Mouse (Mus musculus) layer of hippocampus, postnatal 14 days (tissue): Measurements from ENCODE around the gene Msmb. TPM values are rescaled to one million over a fixed set of nuclear protein-coding genes. Genes with fewer than 3 reads are reported as not detected.
"Not testable (repeated sequence)": the region's sequence is repeated elsewhere in the genome, so short reads cannot be mapped to it uniquely, and the experiment has no call there.

Source experiments
- DNase-seq, 2 experiments: peaks; one replicate each; pipeline ENCODE4 v3.0.0; 2021 to 2022; ENCODE audit warnings: low spot score in 2 of 2, mixed read lengths in 1 of 2
- total RNA-seq, 2 experiments: library from RNA; stranded (reverse); gene quantifications; 2 replicates each; pipeline ENCODE4 v1.2.3; 2021

Gene Msmb
- total RNA-seq, 2 experiments from 2014 or later: not detected

- DNase-seq: no peak
Measured at GRCm38 (mm10) chr14:32170137-32170536, 28.3 kb downstream of the Msmb start.

- no peak for DNase-seq
Measured at GRCm38 (mm10) chr14:32175310-32175709, 33.5 kb downstream of the Msmb start.

DNA sequence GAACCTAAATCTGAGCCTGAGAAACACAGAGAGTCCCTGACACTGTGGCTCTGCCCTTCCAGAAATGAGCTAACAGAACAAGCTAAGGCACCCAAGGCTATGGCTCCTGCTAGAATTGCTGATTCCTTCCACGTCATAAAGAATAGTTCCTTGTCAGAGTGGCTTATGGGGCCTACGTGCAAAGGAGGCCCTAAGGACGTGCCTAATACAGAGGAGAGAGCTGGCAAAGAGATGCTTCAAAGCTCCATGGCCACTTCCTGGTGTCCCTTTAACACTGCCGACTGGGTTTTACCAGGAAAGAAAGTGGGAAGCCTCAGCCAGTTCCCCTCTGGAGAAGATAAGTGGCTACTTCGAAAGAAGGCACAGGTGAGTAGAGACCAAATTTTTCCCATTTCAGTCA, 34.8 kb downstream of the Msmb start:
- not testable (repeated sequence) for DNase-seq

DNA sequence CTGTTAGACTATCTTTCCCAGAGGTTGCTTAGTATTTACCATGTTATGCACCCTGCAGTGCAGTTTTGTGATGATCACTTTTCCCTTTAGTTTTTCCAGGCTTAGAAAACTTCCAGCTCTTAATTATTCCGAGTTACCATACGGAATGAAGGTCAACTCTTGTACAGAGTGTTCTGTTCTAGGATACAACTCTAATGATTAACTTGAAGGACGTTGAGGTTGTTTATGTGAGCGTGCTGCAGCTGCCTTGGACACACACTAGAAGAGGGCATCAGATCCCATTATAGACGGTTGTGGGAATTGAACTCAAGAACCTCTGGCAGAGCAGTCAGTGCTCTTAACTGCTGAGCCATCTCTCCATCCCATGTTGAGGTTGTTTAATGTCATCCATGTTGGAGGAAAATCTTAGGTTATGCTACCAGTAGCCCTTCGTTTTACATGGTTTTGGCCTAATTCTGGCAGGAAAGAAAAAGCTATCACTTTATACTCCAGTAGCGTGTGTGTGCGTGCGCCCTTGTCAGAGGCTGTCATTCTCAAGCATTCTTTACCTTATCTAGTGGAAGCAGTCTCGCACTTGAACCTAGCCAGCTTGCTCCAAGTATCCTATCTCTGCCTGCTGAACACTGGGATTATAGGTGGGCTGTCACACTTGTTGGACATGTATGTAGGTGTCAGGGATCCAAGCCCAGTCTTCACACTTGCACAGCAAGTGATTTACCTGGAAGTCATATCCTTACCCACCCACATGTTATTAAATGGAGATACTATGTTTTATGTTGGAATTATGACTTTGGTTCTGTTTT, 37.8 kb downstream of the Msmb start:
- no peak for DNase-seq

DNA sequence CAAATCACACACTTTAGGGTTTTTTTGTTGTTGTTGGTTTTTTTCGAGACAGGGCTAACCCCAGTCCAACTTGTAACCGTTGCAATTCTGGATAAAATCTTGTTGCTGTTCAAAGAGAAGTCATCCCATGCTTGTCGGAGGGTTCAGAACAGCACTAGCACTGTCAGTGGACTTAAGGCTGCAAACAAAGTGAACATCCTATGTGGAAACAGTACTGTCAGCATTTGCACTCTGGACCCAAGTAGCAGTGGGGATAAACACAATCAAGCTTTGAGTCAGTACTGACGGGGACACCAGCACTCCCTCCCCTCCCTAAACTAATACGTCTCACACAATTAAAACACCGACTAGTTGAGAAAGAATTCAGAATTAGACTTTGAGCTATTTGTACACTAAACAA, 39.0 kb downstream of the Msmb start:
- DNase-seq: no peak

DNA sequence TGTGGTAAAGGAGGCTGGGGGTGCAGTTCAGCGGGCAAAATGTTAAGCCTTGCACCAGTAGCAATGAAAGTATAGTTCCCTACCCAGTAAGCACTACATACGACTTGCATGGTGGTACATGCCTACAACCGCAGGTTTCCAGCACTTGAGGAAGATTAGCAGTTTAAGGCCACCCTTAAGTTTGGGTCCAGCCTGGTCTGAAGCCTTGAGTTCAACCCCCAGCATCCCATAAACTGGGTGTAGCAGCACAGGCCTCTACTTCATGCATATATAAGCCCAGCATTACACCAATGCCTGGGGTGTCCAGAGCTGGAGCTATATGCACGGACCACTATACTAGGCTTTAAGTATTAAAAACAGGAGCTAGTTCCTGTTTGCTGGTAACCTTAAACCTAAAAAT, 42.0 kb downstream of the Msmb start:
- DNase-seq: no peak

DNA sequence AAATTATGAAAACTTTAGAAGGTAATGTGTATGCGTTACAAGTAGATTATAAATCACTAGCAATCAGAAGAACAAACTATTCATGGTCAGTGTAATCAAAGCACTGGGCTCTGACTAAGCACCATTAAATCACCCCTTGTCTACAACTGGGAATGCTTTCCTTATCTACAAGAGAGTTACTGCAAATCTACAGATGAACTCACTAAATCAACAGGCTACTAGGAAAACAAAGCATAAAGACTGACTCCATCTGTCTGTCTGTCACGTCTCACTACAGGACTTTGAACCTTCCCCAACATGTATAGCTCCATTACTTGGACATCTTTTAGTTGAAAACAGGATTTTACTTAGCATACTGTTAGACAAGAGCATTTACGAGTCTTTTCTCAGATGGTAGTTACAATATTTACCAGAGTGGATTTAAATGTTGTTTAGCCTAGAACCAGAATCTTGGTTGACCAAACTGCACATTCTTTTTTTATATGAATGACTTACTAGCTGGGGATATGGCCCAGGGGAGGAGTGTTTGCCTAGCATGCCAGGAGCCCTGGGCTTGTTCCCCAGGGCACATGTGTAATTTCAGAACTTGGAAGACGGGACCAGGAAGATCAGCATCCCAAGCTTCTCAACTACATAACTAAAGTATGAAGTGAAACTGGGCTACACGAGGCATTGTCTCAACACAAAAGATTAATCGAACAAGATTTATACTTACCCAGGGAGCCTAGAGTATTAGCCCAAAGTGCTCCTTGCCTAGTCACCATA, 49.0 kb downstream of the Msmb start:
- no peak for DNase-seq

DNA sequence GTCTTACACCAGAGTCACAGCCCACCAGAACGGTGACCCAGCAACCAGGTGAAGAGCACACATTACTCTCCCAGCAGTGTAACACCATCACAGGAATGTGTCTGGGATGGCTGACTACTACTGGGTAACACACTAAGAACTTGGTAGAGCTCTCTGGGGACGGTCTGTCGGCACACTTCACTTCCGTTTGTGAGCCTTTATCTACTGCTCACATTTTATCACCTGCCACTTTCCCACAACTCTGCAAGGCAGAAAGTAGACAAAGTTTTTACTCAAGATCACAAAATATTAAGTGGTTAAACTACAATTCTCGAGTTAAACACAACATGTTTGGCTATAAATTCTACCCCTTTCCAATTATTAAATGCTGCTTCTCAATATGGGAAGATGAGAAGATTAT, 50.1 kb downstream of the Msmb start:
- no peak for DNase-seq

DNA sequence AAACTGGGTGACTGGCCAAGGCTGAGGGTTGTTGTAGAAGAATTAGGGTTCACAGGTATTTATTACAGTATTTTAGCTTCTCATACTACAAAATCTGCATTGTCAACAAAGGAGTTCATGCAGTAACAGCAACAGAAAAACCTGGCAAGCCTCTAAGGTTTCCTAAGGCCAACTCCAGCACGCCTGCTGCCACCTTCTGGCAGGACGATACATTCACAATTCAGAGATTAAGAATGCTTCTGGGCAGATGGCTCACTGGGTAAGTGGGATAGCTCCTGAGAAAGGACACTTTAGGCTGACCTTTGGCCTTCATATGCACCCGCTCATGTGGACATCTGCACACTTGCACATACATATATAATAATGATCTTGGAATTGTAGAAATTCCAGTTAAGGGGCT, 50.6 kb downstream of the Msmb start:
- DNase-seq: peak; percentile 26 to 51

- DNase-seq: not testable (repeated sequence)
Measured at GRCm38 (mm10) chr14:32193557-32193956, 51.7 kb downstream of the Msmb start.

- DNase-seq: no peak
Measured at GRCm38 (mm10) chr14:32201354-32201753, 59.5 kb downstream of the Msmb start.

GRCm38 (mm10) chr14:32201791-32202451, 60.1 kb downstream of the Msmb start, which contains the start of the genes Timm23 and Parg:
TSS of gene Timm23 (minus strand) at chr14:32201898.
TSS of gene Parg (plus strand) at chr14:32201949.
- DNase-seq: peak; percentile 88 to 92

Other genes with a start within 250 kb of the Msmb start
- gene Galnt15, start 113.0 kb upstream of the Msmb start, total RNA-seq: 1 to 10 TPM; 2.6 to 2.7 TPM
- 10 to 100 TPM; 16.5 to 16.7 TPM for gene Oxnad1, start 56.6 kb upstream of the Msmb start, total RNA-seq
- gene Dph3, start 56.3 kb upstream of the Msmb start, total RNA-seq: 10 to 100 TPM; 32.9 to 40.7 TPM
- gene Ncoa4, start 17.8 kb downstream of the Msmb start, total RNA-seq: 100 to 1,000 TPM; 137 to 141 TPM
- 100 to 1,000 TPM in 1 of 2 experiments, 10 to 100 TPM in 1; 70.4 to 104 TPM for gene Timm23, start 59.9 kb downstream of the Msmb start, total RNA-seq
- 10 to 100 TPM; 40.5 to 41.6 TPM for gene Parg, start 59.9 kb downstream of the Msmb start, total RNA-seq
- gene Ogdhl, start 180.0 kb downstream of the Msmb start, total RNA-seq: 10 to 100 TPM; 58.2 to 68.2 TPM
- 1 to 10 TPM in 1 of 2 experiments, not detected in 1; 1.1 TPM for gene 1700024G13Rik, start 246.4 kb downstream of the Msmb start, total RNA-seq